Comparison of ENCODE assay signal across 8 mouse cellular contexts in genomic region chr7:16737606-16738072, GRCm38 (mm10). TPM values are rescaled to one million over a fixed set of nuclear protein-coding genes. Genes with fewer than 3 reads are reported as not detected.
DNase-seq lines count a peak whose midpoint lies in the region; ATAC-seq and TF ChIP-seq lines count a peak whose summit lies in the region.

No protein-coding gene starts in this region.

- intact Hi-C loops in left cerebral cortex, postnatal 36 days (cut with DNase I), result no loop called here

- no peaks in the 10 kb centered on the region for H3K27me3 ChIP-seq in lung, embryonic 14.5 days (ENCODE audit: insufficient read depth, low read length)
- no peaks in the 10 kb centered on the region for H3K27me3 ChIP-seq in embryonic facial prominence, embryonic 12.5 days
- H3K27me3 ChIP-seq in intestine, embryonic 15.5 days (replicated peaks), result no peaks in the 10 kb centered on the region
- H3K27me3 ChIP-seq in neural tube, embryonic 14.5 days (ENCODE audit: control insufficient read depth, insufficient read depth, low read length), result no peaks in the 10 kb centered on the region

- no peaks in the 10 kb centered on the region for H3K9me3 ChIP-seq in lung, embryonic 14.5 days (ENCODE audit: low read depth, low read length)
- H3K9me3 ChIP-seq in embryonic facial prominence, embryonic 12.5 days, result no peaks in the 10 kb centered on the region
- no peaks in the 10 kb centered on the region for H3K9me3 ChIP-seq in intestine, embryonic 15.5 days
- H3K9me3 ChIP-seq in neural tube, embryonic 14.5 days (ENCODE audit: control insufficient read depth, low read length), result no peaks in the 10 kb centered on the region

- 38% methylated on average over 10 of the region's 10 CpGs for WGBS in lung, embryonic 14.5 days
- 37% methylated on average over 10 of the region's 10 CpGs for WGBS in embryonic facial prominence, embryonic 12.5 days
- WGBS in intestine, embryonic 15.5 days, result 42% methylated on average over 10 of the region's 10 CpGs
- WGBS in neural tube, embryonic 14.5 days, result 32% methylated on average over 10 of the region's 10 CpGs

- DNase-seq in lung, embryonic 14.5 days, result no peak
- no peak for DNase-seq in lung, postnatal 10 days
- DNase-seq in left cerebral cortex, postnatal 36 days (ENCODE audit: low spot score in 2 of 2), result no peak
- no peak for DNase-seq in thymus, postnatal 0 days (ENCODE audit: low spot score)
- DNase-seq in right cerebral cortex, adult 2 months (ENCODE audit: low spot score in 2 of 2), result no peak

- H3K4me1 ChIP-seq in lung, embryonic 14.5 days (ENCODE audit: insufficient read depth), result peaks cover 5% of the 10 kb centered on the region
- peaks cover 14% of the 10 kb centered on the region for H3K4me1 ChIP-seq in embryonic facial prominence, embryonic 12.5 days
- H3K4me1 ChIP-seq in intestine, embryonic 15.5 days (replicated peaks), result peaks cover 7% of the 10 kb centered on the region
- peaks cover 13% of the 10 kb centered on the region for H3K4me1 ChIP-seq in neural tube, embryonic 14.5 days (ENCODE audit: control insufficient read depth, insufficient read depth, low read length)

- no peak overlapping the region for H3K27ac ChIP-seq in lung, embryonic 14.5 days (ENCODE audit: low read depth)
- no peak overlapping the region for H3K27ac ChIP-seq in embryonic facial prominence, embryonic 12.5 days
- H3K27ac ChIP-seq in intestine, embryonic 15.5 days, result no peak overlapping the region
- H3K27ac ChIP-seq in neural tube, embryonic 14.5 days (ENCODE audit: low read depth, low read length), result no peak overlapping the region

- ATAC-seq in lung, embryonic 14.5 days (ENCODE audit: insufficient read depth), result peak; percentile 43
- no peak; the same call in 1 of the 2 replicates for ATAC-seq in embryonic facial prominence, embryonic 12.5 days (ENCODE audit: insufficient number of reproducible peaks, insufficient read depth, low FRiP score, low TSS enrichment)
- ATAC-seq in intestine, embryonic 15.5 days, result peak; percentile 26
- peak; percentile 25 for ATAC-seq in neural tube, embryonic 14.5 days (ENCODE audit: low read depth)

- no peak for TF ChIP-seq CTCF in lung, embryonic 14.5 days (IDR thresholded peaks at IDR 0.05; ENCODE audit: low read depth)

- peak overlapping the region; percentile 82 for H3K4me3 ChIP-seq in lung, embryonic 14.5 days (ENCODE audit: low read depth, low read length)
- peak overlapping the region; percentile 86 for H3K4me3 ChIP-seq in embryonic facial prominence, embryonic 12.5 days
- peak overlapping the region; percentile 86 for H3K4me3 ChIP-seq in intestine, embryonic 15.5 days (replicated peaks)
- H3K4me3 ChIP-seq in neural tube, embryonic 14.5 days (ENCODE audit: low read depth, low read length), result peak overlapping the region; percentile 74

- no peaks in the 10 kb centered on the region for H3K36me3 ChIP-seq in lung, embryonic 14.5 days (ENCODE audit: insufficient read depth)
- H3K36me3 ChIP-seq in embryonic facial prominence, embryonic 12.5 days, result no peaks in the 10 kb centered on the region
- no peaks in the 10 kb centered on the region for H3K36me3 ChIP-seq in intestine, embryonic 15.5 days
- no peaks in the 10 kb centered on the region for H3K36me3 ChIP-seq in neural tube, embryonic 14.5 days (ENCODE audit: control insufficient read depth, insufficient read depth, low read length)

- peak overlapping the region; percentile 17; the same call in 1 of the 2 replicates for H3K9ac ChIP-seq in lung, embryonic 14.5 days
- no peak overlapping the region; the same call in 1 of the 2 replicates for H3K9ac ChIP-seq in embryonic facial prominence, embryonic 12.5 days
- H3K9ac ChIP-seq in intestine, embryonic 15.5 days, result peak overlapping the region; percentile 36; the same call in 1 of the 2 replicates
- H3K9ac ChIP-seq in neural tube, embryonic 14.5 days (replicated peaks; ENCODE audit: low read depth, low read length), result no peak overlapping the region

- peak overlapping the region; percentile 77 for H3K4me2 ChIP-seq in lung, embryonic 14.5 days
- H3K4me2 ChIP-seq in embryonic facial prominence, embryonic 12.5 days (replicated peaks), result peak overlapping the region; percentile 84
- peak overlapping the region; percentile 63 for H3K4me2 ChIP-seq in intestine, embryonic 15.5 days (replicated peaks)
- peak overlapping the region; percentile 34 for H3K4me2 ChIP-seq in neural tube, embryonic 14.5 days (ENCODE audit: low read depth, low read length)

RNA-seq across cellular contexts. Expression of gene Ap2s1, which starts 0.6 kb away (rescaled TPM):
- polyA plus RNA-seq in lung, embryonic 14.5 days (2014; fragmentation: Nextera tagmentation; extraction: Ambion mirVana), result 287 and 295 TPM in 2 replicates
- 261 and 274 TPM in 2 replicates for polyA plus RNA-seq in embryonic facial prominence, embryonic 12.5 days (2016; fragmentation: Nextera tagmentation; extraction: Ambion mirVana)
- polyA plus RNA-seq in intestine, embryonic 15.5 days (2015; fragmentation: Nextera tagmentation; extraction: Ambion mirVana), result 248 and 256 TPM in 2 replicates
- 404 and 458 TPM in 2 replicates for polyA plus RNA-seq in neural tube, embryonic 14.5 days (2014; fragmentation: Nextera tagmentation; extraction: Ambion mirVana)
- total RNA-seq in left cerebral cortex, postnatal 36 days (2021), result 100 to 1,000 TPM; 264 to 316 TPM
- polyA plus RNA-seq in thymus, postnatal 0 days (2015; fragmentation: Nextera tagmentation; extraction: Ambion mirVana), result 326 and 329 TPM in 2 replicates

RNA-seq across cellular contexts. Expression of gene Ceacam9, which starts 15.9 kb away (rescaled TPM):
- not detected in 2 replicates for polyA plus RNA-seq in lung, embryonic 14.5 days (2014; fragmentation: Nextera tagmentation; extraction: Ambion mirVana)
- not detected in 2 replicates for polyA plus RNA-seq in embryonic facial prominence, embryonic 12.5 days (2016; fragmentation: Nextera tagmentation; extraction: Ambion mirVana)
- polyA plus RNA-seq in intestine, embryonic 15.5 days (2015; fragmentation: Nextera tagmentation; extraction: Ambion mirVana), result not detected in 2 replicates
- 0.26 and 0.33 TPM in 2 replicates for polyA plus RNA-seq in neural tube, embryonic 14.5 days (2014; fragmentation: Nextera tagmentation; extraction: Ambion mirVana)
- total RNA-seq in left cerebral cortex, postnatal 36 days (2021), result under 1 TPM in 1 of 2 experiments, not detected in 1; 0.22 TPM
- 0.23 and 0.44 TPM in 2 replicates for polyA plus RNA-seq in thymus, postnatal 0 days (2015; fragmentation: Nextera tagmentation; extraction: Ambion mirVana)

RNA-seq across cellular contexts. Expression of gene Slc1a5, which starts 43.5 kb away (rescaled TPM):
- polyA plus RNA-seq in lung, embryonic 14.5 days (2014; fragmentation: Nextera tagmentation; extraction: Ambion mirVana), result 32.6 and 35.7 TPM in 2 replicates
- polyA plus RNA-seq in embryonic facial prominence, embryonic 12.5 days (2016; fragmentation: Nextera tagmentation; extraction: Ambion mirVana), result 33.3 and 34.0 TPM in 2 replicates
- polyA plus RNA-seq in intestine, embryonic 15.5 days (2015; fragmentation: Nextera tagmentation; extraction: Ambion mirVana), result 61.8 and 64.0 TPM in 2 replicates
- 4.5 and 4.6 TPM in 2 replicates for polyA plus RNA-seq in neural tube, embryonic 14.5 days (2014; fragmentation: Nextera tagmentation; extraction: Ambion mirVana)
- total RNA-seq in left cerebral cortex, postnatal 36 days (2021), result 1 to 10 TPM; 3.7 to 7.6 TPM
- polyA plus RNA-seq in thymus, postnatal 0 days (2015; fragmentation: Nextera tagmentation; extraction: Ambion mirVana), result 77.9 and 80.3 TPM in 2 replicates

Comparison
In these comparisons a context has a peak if more than half of its experiments do, and no peak if none do; other contexts are left out.
1. H3K4me2 ChIP-seq: peak in every context shown above with its lines; median percentile 84 in embryonic facial prominence, embryonic 12.5 days; 77 in lung, embryonic 14.5 days; 63 in intestine, embryonic 15.5 days; 34 in neural tube, embryonic 14.5 days.
2. H3K9ac ChIP-seq: peak in lung, embryonic 14.5 days (single experiment) and intestine, embryonic 15.5 days (single experiment); none in embryonic facial prominence, embryonic 12.5 days (single experiment) and neural tube, embryonic 14.5 days (single experiment).
3. Peak in every context shown above with its lines, with median percentiles within 50 percentile points of each other: H3K4me3 ChIP-seq.